Mouse (Mus musculus): ENCODE measurements around the gene Fhad1.

The Fhad1 gene

DNA sequence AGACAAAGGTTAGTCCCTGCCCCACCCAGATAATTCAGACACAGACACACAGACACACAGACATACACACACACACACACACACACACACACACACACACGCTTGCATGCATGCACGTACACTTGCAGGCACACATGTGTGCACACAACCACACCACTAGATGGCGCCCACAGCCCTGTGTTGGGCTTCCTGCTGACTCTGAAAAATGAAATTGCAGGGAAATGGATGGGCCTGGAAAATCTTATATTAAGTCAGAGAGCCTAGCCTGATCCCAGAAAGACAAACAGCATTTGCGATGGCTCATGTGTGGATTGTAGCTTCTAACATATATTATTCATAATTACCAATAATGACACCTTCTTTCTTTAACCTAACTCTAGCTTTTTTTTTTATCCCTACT, 38.7 kb downstream of the Fhad1 start:
- DNase-seq (ENCODE audit: low read depth), result no peak

DNA sequence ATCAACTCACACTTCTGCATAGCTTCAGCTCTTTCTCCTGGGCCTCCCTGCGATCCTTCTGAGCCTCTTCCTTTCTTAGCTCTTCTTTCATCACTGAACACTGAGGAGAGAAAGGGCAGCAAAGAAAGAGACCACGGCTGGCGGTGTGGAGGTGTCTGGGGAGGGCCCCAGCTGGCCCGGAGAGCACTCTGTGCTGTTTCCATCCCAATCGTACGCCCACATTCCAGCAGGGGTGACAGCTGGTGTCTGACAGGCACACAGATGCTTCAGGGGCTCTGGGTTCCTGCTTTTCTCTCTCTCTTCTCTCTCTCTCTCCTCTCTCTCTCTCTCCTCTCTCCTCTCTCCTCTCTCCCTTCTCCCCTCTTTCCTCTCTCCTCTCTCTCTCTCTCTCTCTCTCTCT, 50.3 kb downstream of the Fhad1 start:
- DNase-seq (ENCODE audit: low read depth), result no peak

DNA sequence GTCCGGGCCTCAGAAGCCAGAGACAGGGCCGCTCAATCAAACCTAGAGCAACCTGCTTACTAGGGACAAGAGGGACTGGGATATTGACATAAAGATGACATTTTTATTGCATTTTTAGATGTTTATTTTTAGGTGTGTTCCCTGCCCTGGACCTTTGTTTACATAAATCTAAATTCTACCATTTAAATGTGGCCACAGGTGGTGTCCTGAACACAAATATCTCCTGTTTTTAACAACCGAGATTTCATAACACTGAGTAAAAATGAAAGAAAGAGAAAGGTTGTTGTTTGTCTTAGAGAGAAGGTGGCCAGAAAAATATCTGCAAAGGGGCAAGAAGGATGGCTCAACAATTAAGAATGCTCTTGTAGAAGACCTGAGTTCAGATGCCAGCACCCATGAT, 51.0 kb downstream of the Fhad1 start:
- DNase-seq (ENCODE audit: low read depth), result no peak

DNA sequence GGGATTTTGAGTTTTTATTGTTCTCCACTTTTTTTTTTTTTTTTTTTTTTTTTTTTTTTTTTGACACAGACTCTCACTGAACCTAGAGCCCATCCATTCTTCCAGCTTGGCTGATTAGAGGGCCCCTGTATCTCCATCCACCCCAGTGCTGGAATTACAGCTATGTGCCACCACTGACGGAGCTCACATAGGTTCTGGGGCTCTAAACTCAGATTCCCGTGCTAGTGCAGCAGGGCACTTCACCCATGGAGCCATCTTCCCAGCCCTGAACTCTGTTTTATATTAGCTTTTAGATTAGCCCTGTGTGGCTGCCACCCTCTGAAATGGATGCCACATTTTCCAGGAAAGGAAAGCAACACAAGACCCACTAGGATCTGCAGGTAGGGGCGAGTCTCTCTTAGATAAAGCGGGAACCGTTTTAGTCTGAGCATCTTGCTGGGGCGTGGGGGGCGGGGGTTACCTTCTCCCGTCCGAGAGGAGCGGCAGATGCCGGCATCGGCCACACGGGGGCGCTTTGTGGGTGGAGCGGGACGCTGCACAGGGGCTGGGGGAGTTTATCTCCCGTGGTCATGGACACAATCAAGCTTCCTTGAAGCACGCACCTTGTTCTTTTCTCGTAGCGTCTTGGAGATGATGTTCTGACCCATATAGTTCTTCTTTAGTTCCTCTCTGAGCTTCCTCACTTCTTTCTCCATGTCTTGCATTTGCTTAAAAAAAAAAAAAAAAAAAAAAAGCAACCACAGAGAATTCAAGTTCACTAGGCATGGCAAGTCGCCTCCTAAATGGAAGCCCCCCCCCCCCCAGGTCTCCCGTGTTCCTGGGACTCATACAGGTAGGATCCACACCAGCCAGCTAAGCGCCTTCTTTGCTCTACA, 51.8 kb downstream of the Fhad1 start:
- DNase-seq (ENCODE audit: low read depth), result no peak

DNA sequence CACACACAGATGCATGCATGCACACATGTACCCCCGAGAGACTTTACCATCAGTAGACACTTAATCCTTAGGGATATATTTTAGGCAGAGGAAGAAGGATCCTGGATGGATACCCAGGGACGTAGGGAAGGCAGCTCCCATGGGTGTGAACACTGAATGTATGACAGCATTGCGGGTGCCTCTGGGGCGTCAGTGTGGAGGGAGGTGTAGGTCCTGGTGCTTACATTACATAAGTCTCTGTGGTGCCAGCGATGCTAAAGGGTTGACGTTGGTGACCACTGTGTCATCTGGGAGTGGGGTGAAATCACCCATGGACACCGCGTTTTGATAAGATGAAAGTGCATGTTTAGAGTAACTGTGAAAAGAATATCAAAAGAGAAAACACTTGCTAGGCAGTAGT, 54.8 kb downstream of the Fhad1 start:
- no peak for DNase-seq (ENCODE audit: low read depth)

DNA sequence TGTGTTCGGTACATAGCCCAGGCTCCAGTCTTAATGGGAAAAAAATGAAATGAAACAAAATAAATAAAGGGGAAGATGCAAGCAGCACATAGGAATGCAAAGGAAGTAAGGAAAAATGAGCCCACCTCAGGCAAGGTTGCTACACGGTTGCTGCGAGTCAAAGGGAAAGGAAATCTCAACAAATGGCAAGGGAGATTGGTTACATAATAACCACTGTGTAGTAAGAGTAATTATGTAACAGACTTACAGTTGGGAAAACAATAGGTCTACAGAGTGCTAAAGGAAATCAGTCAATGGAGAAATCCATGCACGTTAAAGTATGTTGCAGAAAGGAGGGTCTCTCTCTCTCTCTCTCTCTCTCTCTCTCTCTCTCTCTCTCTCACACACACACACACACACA, 55.3 kb downstream of the Fhad1 start:
- DNase-seq (ENCODE audit: low read depth), result no peak

DNA sequence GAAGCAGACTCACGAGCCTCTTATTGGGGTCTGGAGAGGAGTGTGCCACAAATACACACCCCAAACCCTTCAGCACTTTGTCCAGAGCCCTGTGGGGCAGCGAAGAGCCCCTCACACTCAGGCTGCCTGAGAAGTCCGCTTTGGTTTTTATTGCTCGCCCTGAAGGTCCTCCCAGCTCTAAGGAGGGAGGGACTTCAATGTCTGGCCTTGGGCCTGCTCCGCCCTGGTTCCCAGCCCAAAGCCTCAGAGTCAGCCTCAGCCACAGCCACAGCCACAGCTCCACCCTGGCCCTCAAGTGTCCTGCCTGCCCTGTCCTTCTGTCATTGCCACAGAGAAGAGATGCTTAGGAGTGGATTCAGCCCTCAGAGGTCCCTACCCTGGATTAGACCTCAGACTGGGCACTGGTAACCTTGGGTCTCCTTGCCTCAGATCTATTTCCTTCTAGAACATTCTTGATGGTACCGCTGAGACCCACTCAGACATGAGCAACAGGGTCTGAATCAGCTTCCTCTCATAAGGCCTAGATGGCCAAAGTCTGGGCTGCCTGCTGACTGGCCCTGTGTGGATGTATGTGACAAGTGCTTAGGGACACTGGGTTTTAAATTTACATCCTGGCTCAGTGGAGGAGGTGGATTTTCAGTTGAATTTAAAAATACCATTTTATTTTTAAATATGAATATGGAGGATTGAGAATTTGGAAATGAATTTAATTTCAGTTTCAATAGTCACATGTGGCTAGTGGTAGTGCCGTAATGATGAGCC, 56.1 kb downstream of the Fhad1 start:
- no peak for DNase-seq (ENCODE audit: low read depth)

DNA sequence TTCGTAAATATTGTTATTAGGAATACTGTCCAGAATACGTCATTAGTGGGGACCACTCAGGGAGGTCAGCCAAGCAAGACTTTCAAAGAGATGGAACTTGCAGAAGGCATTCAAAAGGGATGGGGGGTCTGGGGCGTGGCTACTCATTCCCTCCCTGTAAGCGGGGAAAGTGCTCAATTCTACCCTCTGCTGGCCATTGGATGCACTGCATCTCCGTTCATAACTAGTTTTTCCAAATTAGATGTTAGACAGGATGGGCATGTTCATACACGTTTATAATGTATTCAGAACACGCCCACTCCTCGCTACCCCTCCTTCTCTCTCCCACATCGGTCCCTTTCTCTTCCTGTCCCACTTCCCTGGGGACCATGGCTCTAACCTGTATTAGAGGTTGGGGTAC, 56.7 kb downstream of the Fhad1 start:
- peak; percentile 53 for DNase-seq (ENCODE audit: low read depth)

DNA sequence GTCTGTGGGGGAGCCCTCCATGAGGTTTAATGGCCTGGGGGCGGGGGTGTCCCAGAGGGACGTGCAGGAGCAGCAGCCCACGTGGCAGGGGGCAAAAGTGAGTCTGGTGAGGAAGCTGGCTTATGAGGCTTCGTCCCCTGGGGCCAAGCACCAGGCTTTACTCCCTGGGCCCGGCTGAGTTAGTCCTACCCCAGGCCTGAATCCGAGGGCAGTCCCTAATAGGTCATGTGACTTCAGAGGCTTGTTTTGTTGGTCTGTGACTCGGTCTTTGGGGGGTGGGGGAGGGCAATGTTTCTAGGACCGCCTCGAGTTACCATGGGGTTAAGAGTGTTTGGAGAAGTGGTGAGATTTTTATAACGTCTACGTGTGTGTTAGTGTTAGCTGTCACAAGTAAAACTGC, 57.1 kb downstream of the Fhad1 start:
- no peak for DNase-seq (ENCODE audit: low read depth)

DNA sequence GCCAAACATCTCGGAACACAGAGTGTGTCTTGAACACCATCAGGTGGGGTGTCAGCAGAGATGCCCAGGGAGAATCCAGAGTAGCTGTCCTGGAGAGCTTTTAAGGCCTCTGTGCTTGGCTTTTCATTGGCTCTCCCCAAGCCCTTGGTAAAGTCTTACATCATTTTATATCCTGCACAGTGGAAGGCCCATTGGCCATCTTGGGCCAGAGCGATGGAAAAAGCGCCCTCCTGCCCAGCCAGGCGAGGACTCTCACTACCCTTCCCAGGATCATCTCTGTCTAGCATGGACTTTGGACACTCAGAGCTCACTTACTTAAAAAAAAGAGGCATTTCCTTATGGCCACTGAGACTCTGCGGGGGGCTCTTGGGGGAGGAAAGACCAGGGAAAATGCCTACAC, 58.0 kb downstream of the Fhad1 start:
- no peak for DNase-seq (ENCODE audit: low read depth)

DNA sequence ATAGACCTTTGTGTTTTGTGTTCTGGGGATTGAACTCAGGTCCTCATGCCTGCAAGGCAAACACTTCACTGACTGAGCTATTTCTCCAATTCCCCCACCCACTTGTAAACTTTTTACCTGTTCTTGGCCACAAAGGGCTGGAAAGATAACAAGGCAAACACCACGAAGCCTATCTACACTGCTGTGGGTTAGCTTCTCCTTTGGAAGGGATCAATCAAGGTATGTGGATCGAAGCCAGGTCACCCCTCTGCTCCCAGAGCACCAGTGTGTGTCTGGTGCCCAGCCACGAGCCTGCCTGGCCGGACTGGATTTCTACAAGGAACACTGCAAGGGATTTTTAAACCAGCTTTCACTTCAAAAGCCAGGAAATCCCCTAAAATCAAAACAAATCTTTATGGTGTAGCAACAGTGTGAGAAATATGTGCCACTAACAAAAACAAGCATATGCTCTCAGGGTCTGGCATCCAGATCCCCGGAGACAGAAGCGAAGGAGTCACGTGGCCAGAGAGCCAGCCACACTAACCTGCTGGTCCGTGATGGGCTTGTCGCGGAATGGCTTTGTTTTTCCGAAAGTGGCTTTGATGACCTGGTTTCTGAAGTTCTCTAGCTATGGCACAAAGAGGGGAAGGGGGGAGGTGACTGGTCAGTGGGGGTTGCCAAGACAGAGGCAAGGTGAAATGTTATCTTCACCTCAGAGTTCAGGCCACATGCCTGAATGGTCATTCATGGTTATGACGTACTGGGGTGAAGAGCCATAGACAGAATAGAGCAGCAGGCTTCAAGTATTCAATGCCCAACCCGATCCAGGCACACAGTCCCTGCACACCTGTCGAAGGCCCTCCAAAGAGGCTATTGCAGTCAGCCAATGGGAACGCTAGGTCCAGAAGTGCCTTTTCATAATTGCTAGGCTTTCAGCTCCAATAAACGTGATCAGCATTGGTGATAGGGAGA, 59.8 kb downstream of the Fhad1 start:
- no peak for DNase-seq (ENCODE audit: low read depth)

DNA sequence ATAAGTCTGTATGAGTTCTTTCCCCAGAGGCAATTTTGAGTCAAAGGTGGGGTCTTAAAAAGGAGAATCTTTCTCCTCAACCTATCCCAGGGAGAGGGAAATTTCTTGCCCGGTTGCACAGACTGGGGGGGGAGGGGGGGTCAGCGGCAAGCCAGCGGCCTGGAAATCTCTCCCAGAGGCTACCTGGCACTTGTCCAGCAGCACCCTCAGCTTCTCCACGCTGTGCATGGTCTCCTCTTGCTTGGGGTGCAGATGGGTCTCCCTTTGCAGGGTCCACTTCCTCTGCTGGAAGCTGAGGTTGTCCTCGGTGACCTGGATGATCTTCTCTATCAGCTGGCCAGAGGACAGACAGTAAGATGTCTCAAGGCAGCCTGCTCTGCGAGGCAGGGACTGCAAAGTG, 61.0 kb downstream of the Fhad1 start:
- no peak for DNase-seq (ENCODE audit: low read depth)

DNA sequence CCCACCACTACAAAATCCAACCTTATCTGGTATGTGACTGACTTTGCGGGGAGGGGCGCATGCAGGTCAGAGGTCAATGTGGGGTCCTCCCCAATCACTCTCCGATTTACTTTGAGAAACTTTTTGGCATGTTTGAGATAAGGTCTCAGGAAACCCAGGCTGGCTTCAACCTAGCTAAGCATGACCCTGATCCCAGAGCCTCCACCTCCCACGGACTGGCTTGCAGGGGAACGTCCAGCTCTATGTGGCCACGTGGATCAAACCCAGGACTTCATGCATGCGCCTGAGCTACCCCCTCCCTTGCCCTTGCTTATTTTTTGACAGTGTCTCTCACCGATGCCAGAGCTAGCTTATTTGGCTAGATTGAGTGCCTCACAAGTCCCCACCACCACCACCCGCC, 61.6 kb downstream of the Fhad1 start:
- DNase-seq (ENCODE audit: low read depth), result no peak

DNA sequence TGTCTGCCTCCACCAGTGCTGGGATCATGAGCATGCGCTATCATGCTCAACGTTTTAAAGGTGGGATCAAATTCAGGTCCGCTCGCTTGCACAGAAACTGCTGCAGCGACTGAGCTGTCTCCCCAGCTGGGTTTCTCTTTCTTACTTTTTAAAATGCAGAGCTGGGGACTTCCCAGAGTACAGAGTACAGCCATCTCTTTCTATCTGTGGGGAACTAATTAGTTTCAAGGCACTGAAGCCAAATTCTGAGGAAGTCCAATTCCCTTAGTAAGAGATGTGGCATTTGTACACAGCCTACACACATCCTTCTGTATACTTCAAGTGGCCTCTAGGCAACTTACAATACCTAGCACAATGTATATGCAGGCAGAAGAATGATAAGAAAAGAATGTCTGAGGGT, 62.1 kb downstream of the Fhad1 start:
- no peak for DNase-seq (ENCODE audit: low read depth)

DNA sequence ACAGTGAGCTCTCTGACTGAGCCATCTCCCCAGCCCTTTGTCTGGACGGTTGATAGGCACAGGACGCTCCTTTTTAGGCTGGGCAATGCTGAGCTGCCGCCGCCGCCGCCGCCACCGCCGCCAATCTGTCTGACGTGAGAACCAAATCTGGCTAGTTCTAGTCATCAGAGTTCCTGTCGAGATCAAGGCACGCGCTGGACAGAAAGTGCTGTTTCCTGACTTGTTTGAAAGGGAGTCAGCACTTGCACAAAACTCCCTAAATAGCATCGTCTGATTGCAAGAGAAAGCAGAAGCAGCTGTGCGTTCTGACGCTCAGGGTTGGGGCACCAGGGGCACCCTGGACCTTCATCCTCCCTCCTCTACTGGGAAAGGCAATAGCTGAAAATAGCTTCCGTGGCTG, 62.8 kb downstream of the Fhad1 start:
- no peak for DNase-seq (ENCODE audit: low read depth)

DNA sequence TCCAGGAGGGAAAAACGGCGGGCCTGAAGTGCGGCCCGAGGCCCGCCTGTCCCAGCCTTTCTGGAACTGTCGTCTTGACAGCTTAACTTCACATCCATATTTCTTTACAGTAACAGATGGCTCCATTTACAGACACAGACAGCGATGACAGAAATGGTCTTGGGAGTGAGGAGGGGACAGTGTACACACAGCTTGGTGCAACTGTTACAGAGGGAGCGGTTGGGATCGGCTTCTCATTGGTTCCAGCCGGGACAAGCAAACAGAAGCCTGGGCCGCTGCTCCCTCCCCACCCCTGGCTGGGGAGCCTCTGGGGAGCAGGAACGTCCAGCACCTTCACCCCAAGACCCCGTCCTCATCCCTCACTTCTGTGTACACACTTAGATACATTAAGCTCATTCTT, 65.4 kb downstream of the Fhad1 start:
- DNase-seq (ENCODE audit: low read depth), result no peak

DNA sequence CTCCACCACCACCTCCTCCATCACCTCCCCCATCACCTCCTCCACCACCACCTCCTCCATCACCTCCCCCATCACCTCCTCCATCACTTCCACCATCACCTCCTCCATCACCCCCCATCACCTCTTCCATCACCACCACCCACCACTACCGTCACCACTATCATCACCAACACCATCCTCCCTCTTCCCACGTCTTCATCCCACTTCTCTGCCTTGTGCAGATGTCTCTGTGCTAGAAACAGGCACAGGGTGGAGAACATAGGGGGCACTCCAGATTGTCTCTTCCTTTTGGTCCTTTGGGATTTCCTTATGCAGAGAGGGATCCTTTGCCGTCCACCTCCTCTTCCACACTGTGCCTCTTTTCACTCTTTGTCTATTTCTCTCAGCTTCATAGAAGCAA, 66.1 kb downstream of the Fhad1 start:
- no peak for DNase-seq (ENCODE audit: low read depth)

DNA sequence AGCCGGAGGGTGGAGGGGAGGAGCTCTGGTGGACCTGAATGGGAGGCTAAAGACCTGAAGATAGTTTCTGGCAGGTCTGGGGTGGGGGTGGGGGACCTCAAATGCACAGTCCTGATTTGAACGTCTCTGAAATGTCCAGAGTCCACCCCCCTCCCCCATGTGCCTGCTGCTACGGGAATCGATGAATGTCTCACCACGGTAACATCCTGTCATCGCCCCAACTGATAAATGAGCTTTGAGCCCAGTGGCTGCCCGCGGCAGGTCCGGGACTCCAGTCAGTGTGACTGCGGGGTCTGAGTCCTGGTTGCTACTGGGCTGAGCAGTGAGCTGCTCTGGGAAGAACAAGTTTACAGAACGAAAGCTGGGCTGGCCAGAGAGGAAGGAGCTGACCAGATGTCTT, 72.5 kb downstream of the Fhad1 start:
- DNase-seq (ENCODE audit: low read depth), result no peak

DNA sequence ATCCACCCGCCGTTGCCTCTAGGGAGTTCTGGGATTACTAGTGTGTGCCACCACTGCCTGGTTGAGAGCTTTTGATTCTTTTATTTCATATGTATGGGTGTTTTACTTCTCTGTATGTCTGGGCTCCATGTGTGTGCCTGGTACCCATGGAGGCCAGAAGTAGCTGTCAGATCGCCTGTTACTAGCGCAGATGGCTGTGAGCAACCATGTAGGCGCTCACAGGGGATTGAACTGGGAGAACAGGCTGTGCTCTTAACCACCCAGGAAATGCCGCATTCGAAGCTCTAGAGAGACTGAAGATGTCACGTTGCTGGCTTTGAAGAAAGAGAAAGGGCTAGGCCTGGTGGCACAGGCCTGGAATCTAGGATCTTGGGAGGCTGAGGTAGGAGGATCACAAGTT, 73.6 kb downstream of the Fhad1 start:
- DNase-seq (ENCODE audit: low read depth), result no peak

DNA sequence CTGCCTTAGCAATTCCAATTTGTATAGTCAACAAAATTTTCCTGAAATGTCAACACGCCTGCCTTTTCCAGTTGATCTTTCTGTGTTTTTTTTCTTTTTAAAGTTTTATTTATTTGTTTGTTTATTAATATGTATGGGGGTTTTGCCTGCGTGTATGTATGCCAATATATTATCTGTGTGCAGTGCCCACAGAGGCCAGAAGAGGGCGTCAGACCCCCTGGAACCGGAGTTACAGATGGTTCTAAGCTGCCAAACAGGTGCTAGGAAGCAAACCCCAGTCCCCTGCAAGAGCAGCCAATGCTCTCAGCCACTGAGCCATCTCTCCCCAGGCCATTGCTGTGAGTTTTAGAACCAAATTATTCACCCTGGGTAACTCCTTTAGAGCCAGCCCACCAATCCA, 76.3 kb downstream of the Fhad1 start:
- DNase-seq (ENCODE audit: low read depth), result no peak

DNA sequence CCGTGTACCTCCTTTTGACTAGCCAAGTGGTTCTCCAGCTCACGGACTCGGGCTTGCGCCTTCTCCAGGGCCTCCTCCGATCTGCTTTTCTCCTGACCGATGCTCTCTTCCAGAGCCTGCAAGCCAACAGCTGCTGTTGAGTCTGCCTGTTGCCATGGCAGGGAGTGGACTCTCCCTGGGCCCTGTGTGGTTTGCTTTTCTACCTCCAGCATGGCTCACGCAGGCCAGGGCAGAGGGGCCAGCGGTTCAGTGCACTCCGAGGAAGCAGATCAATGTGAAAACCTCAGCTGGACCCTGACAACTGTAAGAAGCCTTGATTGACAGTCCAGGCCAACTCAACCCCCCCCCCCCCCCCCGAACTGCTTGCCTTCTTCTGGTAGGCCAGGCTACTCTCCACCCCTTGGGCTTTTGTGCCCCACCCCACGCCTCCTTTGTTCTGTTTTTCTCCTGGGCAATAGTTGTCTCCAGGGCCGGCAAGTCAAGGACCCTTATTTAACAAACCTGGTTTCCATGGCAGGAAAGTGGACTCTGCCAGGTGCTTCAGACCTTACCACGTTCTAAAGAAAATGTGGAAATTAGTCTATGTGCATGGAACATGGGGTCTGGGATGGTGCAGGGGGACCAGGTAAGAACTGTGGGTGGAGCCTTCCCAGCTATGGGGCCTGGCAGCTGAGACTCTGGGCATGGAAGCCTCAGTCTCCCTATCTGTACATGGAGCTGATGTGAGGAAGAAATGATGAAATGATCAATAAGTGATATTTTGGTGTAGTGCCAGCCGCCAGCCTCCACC, 81.9 kb downstream of the Fhad1 start:
- DNase-seq (ENCODE audit: low read depth), result no peak

DNA sequence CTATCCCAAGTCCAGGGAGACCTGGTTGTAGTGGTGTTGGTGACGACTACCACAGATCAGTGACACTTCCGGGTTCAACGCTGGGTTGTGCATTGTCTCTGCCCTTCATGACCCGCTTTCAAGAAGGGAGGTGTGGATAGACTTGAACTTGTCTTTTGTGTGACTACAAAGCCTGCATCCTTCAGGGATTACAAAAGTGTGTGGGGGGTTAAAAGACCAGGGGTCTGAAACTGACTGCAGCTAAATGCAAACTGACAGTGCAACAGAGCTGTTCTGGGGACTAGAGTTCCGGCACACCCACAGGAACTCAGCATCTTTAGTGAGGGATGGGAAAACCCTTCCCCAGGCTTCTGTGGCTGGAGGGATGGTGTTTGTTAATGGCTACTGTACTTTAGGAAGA, 83.4 kb downstream of the Fhad1 start:
- DNase-seq (ENCODE audit: low read depth), result no peak

Data from c-Kit-positive CD71-positive TER-119-negative erythroid progenitor cells, embryonic 14.5 days (primary cell).